Mouse (Mus musculus) naive thymus-derived CD4-positive, alpha-beta T cell, adult 2 months (primary cell): Measurements from ENCODE around the gene Slc1a2.

ENCODE experiments used
- DNase-seq: peaks from one replicate; pipeline ENCODE4 v3.0.0-alpha.2; 2011; ENCODE audit warnings: low read depth

Gene Slc1a2

DNA sequence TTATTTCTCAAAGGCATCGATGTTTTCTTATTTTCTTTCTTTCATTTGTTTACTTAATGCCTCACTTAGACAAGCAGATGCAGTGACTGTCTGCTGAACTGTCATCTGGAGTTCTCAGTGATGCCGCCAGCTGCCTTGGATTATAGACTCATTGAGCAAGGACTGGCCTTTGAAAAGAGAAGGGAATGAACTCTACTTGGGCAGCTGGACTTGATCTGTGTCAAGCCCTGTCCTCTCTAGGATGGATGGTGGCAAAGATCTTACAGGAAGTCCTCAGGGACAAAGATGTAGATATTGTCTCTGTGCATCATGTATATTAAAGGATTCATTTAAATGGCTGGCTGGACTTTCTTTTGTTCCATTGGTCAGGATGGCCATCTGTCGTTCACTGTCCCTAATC is 5.4 kb downstream of the Slc1a2 start:
- DNase-seq, result no peak

DNA sequence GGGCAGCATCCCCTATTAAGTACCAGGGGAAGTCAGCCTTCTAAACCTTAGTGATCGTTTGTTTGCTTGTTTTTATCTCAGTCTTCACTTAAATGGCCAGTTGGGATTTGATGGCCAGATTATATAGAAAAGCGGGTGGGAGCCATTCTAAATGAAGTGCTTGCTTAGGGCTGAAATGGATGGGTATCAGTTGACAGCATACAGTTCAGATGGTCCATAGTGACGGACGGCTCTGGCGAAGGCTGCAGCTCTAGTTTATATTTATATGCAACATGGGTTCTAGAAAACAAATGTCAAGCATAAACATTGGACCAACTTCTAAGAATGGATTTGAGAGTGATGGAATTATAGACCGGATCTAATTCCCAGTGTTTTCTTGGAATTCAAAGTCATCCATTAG is 9.5 kb downstream of the Slc1a2 start:
- no peak for DNase-seq

DNA sequence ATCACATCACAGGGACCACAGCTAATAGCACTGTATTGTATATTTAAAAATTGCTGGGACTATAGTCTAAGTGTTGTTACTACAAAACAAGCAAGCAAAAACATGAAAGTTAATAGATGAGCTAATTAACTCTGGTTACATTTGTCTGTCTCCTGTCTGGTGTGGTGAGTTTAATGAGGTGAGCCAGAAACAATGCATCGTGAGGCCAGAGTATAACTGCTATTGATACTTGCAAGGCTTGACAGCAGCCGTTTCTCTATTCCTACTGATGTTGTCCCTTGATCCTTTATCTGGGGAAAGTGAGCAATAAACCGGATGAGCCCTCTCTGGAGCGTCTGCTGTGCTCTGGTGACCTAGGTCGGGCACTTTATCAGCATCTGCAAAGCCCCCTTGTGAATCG is 11.1 kb downstream of the Slc1a2 start:
- no peak for DNase-seq

- DNase-seq, result no peak
Measured at GRCm38 (mm10) chr2:102674582-102674981, 16.1 kb downstream of the Slc1a2 start.

DNA sequence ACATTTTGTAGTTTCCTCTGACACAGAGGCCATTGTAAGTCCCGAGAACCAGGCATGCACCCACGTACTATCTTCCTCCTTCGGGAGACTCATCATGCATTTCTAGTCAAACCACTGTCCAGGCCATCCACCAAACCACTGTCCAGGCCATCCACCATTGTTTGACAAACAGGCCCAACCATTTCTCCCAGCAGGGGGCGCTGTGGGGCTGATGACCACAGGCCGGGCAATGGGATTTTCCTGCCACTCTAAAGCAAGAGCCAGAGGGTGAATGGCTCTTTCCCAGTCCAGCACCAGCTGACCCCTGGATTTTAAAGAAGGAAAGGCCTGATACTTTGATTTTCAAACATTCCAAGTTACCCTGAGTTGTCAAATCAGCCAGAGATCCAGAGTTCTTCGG is 16.8 kb downstream of the Slc1a2 start:
- DNase-seq, result peak; percentile 45

DNA sequence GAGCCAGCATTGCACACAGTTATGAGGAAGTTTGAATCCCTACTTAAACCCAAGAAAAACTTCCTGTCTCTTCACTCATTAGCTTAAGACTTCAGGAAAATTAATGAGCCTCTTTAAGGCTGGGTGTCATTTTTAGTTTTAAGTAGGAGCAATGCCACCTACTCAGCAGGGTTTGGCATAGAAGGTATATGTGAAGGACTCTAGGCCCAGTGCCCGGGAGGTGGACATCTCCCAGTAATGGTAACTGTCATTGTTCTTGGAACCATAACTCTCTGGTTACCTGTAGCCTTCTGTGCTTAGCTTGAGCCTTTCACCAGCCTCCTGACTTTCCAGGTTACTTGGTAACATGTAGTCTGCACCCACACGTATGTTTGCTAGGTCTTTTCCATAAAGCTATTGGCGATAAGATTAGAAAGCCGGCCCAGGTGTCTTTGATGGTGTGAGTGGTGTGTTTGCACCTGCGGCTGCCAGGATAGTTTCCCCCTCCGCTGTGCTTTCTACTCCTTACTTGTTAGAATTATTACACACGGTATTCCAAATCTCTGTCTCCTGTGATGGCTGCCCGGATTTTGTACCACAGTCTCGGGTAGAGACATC is 18.4 kb downstream of the Slc1a2 start:
- no peak for DNase-seq

DNA sequence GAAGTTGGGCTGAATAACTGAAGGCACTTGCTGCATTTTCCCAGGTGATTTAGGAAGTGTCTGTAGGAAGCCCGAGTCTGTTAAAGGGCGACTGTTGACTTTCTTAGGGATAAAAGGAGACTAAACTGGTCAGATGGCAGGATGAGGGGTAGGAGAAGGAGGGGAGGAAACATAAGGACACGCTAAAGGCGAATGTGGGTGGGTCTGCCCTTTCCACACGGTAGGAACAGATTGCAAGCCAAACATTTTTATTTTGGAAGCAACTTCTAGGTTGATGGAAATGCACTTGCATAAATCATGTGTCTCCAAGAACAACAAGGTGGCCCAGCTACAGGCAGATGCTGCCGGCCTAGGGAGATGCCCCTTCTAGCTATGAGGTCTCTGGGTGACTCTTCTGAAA is 18.9 kb downstream of the Slc1a2 start:
- DNase-seq, result no peak

DNA sequence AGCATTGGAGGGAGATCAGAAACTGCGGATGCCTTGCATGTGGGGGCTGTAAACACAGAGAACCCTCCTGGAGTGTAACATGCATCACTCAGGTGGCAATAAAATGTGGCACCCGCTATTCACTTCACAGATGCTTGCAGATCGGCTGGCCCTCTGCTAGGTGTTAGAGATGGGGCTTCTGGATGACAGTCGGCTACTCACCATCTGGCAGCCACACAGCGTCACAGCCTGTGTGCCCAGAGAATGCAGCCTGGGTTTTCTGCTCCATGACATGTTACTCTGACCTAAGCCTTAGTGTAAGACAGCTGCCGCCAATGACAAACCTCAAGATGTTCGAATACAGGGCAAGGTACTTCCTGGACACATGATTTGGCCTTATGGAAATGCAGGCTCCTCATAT is 22.9 kb downstream of the Slc1a2 start:
- no peak for DNase-seq

- DNase-seq, result peak; percentile 29
Measured at GRCm38 (mm10) chr2:102682168-102682567, 23.7 kb downstream of the Slc1a2 start.

- DNase-seq, result peak; percentile 2
Measured at GRCm38 (mm10) chr2:102685371-102686107, 27.1 kb downstream of the Slc1a2 start.

- DNase-seq, result no peak
Measured at GRCm38 (mm10) chr2:102686108-102686450, 27.6 kb downstream of the Slc1a2 start.

- no peak for DNase-seq
Measured at GRCm38 (mm10) chr2:102693556-102693955, 35.1 kb downstream of the Slc1a2 start.

- DNase-seq, result no peak
Measured at GRCm38 (mm10) chr2:102694750-102695149, 36.3 kb downstream of the Slc1a2 start.

- no peak for DNase-seq
Measured at GRCm38 (mm10) chr2:102695541-102695940, 37.1 kb downstream of the Slc1a2 start.

DNA sequence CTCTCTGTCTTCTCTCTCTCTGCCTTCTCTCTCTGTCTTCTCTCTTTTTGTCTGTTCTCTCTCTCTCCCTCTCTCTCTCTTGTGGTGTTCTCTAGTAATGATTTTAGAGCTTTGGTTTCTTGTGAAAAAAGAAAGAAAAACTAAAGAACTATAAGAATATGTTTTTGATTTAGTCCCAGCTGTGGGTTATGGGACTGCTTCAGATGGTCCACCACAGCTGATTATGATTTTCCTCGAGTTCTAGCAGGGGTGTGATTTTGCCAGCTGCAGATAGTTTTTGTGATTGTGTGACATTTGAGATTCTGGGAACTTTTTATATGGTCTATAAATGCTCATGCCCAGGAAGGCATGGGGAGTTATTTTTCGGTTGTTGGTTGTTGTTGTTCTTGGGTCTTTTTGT is 39.3 kb downstream of the Slc1a2 start:
- DNase-seq, result no peak

DNA sequence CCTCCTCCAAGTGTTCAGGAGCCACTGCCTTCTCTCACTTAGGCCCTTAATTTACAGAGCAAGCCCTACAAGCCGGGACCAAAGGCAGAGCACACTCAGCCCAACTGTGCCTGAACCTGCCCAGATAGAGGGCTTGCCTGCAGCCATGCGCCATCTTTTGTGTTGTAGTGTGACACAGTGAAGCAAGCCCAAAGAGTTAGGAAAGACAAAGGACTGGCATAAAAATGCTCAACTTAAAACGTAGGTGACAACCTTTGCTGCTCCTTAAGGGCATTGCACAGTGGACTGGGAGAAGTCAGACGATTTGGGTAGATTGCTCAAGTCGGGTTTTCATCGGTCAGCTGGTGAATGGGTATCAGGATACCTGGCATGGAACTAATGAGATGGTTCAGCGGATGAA is 41.5 kb downstream of the Slc1a2 start:
- no peak for DNase-seq

GRCm38 (mm10) chr2:102700695-102701094 is 42.2 kb downstream of the Slc1a2 start:
- no peak for DNase-seq

DNA sequence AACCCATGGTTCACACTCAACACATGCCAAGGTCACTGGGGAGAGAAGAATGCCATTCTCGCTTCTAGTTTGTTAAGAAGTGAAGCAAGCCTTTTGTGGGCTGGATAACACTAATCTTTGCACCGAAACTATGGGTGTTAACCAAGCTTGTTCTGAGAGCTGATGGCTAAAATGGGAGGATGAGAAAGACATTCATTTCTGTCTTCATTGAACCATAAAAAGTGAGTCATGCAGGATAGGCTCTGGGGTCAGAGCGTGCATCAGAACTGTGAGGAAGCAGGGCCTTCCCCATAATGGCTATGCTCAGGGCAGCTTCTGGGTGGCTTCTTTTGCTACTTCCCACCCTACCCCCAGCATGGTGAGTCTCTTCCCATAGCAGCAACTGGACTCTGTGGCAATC is 42.9 kb downstream of the Slc1a2 start:
- DNase-seq, result no peak

GRCm38 (mm10) chr2:102703556-102703955 is 45.1 kb downstream of the Slc1a2 start:
- no peak for DNase-seq

GRCm38 (mm10) chr2:102704781-102705180 is 46.3 kb downstream of the Slc1a2 start:
- DNase-seq, result no peak

DNA sequence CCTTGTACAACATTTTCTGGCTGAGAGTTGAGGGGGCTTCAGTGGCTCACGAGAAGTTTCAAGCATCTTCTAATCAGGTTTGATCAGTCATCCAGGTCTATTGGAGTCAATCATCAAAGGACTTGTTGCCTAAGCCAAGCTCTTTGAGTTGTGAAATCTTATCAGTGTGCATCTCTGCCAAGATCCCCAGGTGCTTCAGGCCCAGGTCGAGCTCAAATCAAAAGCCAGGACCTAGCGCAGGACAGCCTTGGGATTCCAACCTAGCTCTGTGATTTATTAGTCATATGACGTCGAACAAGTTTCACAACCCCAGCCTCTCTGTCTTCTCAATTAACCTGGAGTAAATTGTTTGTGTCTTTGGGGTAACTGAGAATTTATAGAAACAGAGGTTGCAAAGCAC is 53.1 kb downstream of the Slc1a2 start:
- no peak for DNase-seq

DNA sequence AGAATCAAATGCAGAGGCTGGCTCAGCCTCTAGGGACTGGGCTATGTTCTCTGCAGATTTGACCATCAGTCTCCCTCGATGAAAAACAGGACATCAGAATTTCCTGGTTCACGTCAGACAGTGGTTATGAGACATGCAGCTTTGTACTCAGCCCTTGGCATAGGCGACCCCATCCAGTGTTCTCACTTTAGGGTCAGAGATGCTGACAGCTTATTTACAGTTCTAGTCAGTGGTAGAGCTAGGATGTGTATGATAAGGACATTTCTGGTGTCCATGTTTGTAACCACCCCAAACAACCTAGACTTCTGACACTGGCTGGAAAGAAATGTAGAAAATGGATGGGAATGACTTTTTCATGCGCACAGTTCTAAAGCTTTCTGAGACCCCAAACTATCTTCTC is 53.6 kb downstream of the Slc1a2 start:
- no peak for DNase-seq

GRCm38 (mm10) chr2:102712678-102713628 is 54.5 kb downstream of the Slc1a2 start:
- DNase-seq, result no peak
